Mouse (Mus musculus) E14TG2a.4 (cell line): ENCODE measurements around the gene Fam216a.

Source experiments
- CTCF ChIP-seq: conservative IDR thresholded peaks from 2 replicates; pipeline ENCODE4 v1.5.1; 2014; ENCODE audit warnings: low read length
- NANOG ChIP-seq: IDR thresholded peaks from 2 replicates; pipeline ENCODE4 v1.6.1; 2014; ENCODE audit warnings: borderline replicate concordance, low read length, mixed read lengths
- POU5F1 ChIP-seq: IDR thresholded peaks from 2 replicates; pipeline ENCODE4 v1.6.1; 2014; ENCODE audit warnings: low read length, borderline replicate concordance

DNA sequence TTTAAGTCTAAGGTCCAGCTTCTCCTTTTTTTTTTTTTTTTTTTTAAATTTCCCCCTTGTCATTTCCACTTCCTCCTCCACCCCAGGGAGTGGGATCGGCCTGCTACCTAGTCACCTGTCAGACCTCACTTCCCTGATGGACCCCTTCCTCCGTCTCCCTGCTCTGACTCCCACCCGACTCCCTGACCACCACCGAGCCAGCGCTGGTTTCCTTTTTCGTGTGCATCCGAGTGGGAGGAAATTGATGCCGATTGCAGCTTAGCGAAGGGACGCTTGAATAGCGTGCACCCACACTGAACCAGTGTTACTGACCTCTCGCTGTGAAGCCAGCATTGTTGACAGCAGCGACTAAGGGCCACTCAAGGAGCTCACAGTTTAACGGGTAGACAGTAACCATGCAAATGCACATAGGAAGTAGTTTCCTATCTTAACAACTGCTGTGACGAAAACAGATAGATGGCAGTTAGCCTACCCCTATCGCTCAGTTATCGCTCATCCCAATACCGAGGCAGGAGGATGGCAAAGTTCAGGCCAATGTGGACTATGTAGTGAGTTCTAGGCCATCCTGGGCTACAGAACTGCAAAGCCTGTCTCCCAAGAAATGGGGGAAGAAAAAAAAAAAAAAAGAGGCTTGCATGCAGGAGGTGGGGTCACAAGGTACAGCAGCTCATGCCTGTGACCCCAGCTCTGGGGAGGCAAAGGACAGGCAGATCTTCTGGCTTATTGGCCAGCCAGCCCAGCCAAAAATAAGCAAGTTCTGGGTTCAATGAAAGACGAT is 20.3 kb upstream of the Fam216a start:
- TF ChIP-seq CTCF (no peak), NANOG (no peak), POU5F1 (no peak)
